Mouse (Mus musculus) kidney, postnatal 0 days (tissue): ENCODE data around the gene Mia2. TPM values are rescaled to one million over a fixed set of nuclear protein-coding genes. Genes with fewer than 3 reads are reported as not detected.
A peak's percentile ranks its signal among the peaks of the same experiment; 100 is the strongest.

Experiments used
- ATAC-seq: fragments of 200-750 bp; cut with Nextera tagmentation; replicated peaks from 2 replicates; pipeline ENCODE4 v1.8.0; 2017; ENCODE audit warnings: low read depth, moderate number of reproducible peaks, moderate TSS enrichment, moderate library complexity; ENCODE audit not compliant: low FRiP score
- DNase-seq: peaks from one replicate; pipeline ENCODE4 v3.0.0-alpha.2; 2016; ENCODE audit warnings: low spot score
- H3K27ac ChIP-seq: fragments of 300-500 bp; sonication (generic); 2 replicates; pipeline ENCODE4 v1.5.1; 2014; ENCODE audit warnings: mild to moderate bottlenecking
- H3K27me3 ChIP-seq: fragments of 300-500 bp; sonication (generic); 2 replicates; pipeline ENCODE4 v1.6.1; 2014; ENCODE audit warnings: low read length, mixed read lengths; ENCODE audit not compliant: insufficient read depth
- H3K36me3 ChIP-seq: fragments of 300-500 bp; sonication (generic); 2 replicates; pipeline ENCODE4 v1.6.1; 2014; ENCODE audit warnings: low read length, mixed read lengths; ENCODE audit not compliant: insufficient read depth
- H3K4me1 ChIP-seq: fragments of 300-500 bp; sonication (generic); replicated peaks from 2 replicates; pipeline ENCODE4 v1.6.1; 2014; ENCODE audit warnings: antibody characterized with exemption, low read length, mixed read lengths; ENCODE audit not compliant: insufficient read depth
- H3K4me2 ChIP-seq: fragments of 300-500 bp; sonication (generic); 2 replicates; pipeline ENCODE4 v1.6.1; 2014; ENCODE audit warnings: mild to moderate bottlenecking, low read length, moderate library complexity, mixed read lengths
- H3K4me3 ChIP-seq: fragments of 300-500 bp; sonication (generic); replicated peaks from 2 replicates; pipeline ENCODE4 v1.5.1; 2014; ENCODE audit warnings: low read depth, low read length
- H3K9ac ChIP-seq: fragments of 300-500 bp; sonication (generic); 2 replicates; pipeline ENCODE4 v1.6.1; 2014; ENCODE audit warnings: low read depth, low read length
- H3K9me3 ChIP-seq: fragments of 300-500 bp; sonication (generic); replicated peaks from 2 replicates; pipeline ENCODE4 v1.6.1; 2016; ENCODE audit warnings: low read length, inconsistent platforms, mixed read lengths
- CTCF ChIP-seq: IDR thresholded peaks from 2 replicates; pipeline ENCODE4 v1.5.1; 2016; ENCODE audit warnings: antibody characterized with exemption, low read depth, mild to moderate bottlenecking, moderate library complexity
- WGBS: fragments of 180-500 bp; shearing (Covaris S2); extraction: QIAGEN DNeasy Blood & Tissue Kit; methylation state at CpG from one replicate; pipeline ENCODE4 v1.1.7; 2014; 5-methylcytosine and 5-hydroxymethylcytosine counted together
- polyA plus RNA-seq: library from polyadenylated mRNA; unstranded; fragments of >200 nt; fragmentation: Nextera tagmentation; extraction: Ambion mirVana; gene quantifications from 2 replicates; pipeline ENCODE4 v1.2.1, GENCODE M21; 2015

The Mia2 gene
- polyA plus RNA-seq, 1 experiment from 2014 or later: 91.6 TPM

- no peaks in the 10 kb centered on the region for H3K4me1 ChIP-seq
- WGBS: 72% methylated on average over 3 of the region's 3 CpGs
- H3K4me2 ChIP-seq: no peak overlapping the region
- no peak for DNase-seq
- TF ChIP-seq CTCF: no peak
- H3K9me3 ChIP-seq: no peaks in the 10 kb centered on the region
- no peak for ATAC-seq
- H3K27me3 ChIP-seq: no peaks in the 10 kb centered on the region
- H3K36me3 ChIP-seq: peaks cover 16% of the 10 kb centered on the region; the same call in 1 of the 2 replicates
- no peak overlapping the region for H3K27ac ChIP-seq
- H3K4me3 ChIP-seq: no peak overlapping the region
- no peak overlapping the region for H3K9ac ChIP-seq
These were observed 111.4 kb downstream of the Mia2 start for GRCm38 (mm10) chr12:59207000-59207390.

- H3K27ac ChIP-seq: no peak overlapping the region
- peaks cover 11% of the 10 kb centered on the region; the same call in 1 of the 2 replicates for H3K36me3 ChIP-seq
- no peak overlapping the region for H3K9ac ChIP-seq
- H3K4me2 ChIP-seq: no peak overlapping the region
- ATAC-seq: no peak
- H3K9me3 ChIP-seq: no peaks in the 10 kb centered on the region
- 93% methylated on average over 1 of the region's 1 CpGs for WGBS
- H3K4me3 ChIP-seq: no peak overlapping the region
- no peaks in the 10 kb centered on the region for H3K27me3 ChIP-seq
- H3K4me1 ChIP-seq: no peaks in the 10 kb centered on the region
- no peak for DNase-seq
- no peak for TF ChIP-seq CTCF
These were observed 112.2 kb downstream of the Mia2 start for GRCm38 (mm10) chr12:59207814-59208213.

GRCm38 (mm10) chr12:59216176-59216575 is 120.6 kb downstream of the Mia2 start:
- H3K27ac ChIP-seq: no peak overlapping the region
- TF ChIP-seq CTCF: no peak
- H3K27me3 ChIP-seq: no peaks in the 10 kb centered on the region
- no peak overlapping the region for H3K4me3 ChIP-seq
- DNase-seq: no peak
- H3K9me3 ChIP-seq: no peaks in the 10 kb centered on the region
- peaks cover 4% of the 10 kb centered on the region; the same call in 1 of the 2 replicates for H3K4me1 ChIP-seq
- ATAC-seq: no peak
- H3K9ac ChIP-seq: no peak overlapping the region
- no peaks in the 10 kb centered on the region for H3K36me3 ChIP-seq
- no peak overlapping the region for H3K4me2 ChIP-seq
- WGBS: 90% methylated on average over 4 of the region's 4 CpGs

GRCm38 (mm10) chr12:59216676-59217266 is 121.2 kb downstream of the Mia2 start:
- 72% methylated on average over 6 of the region's 6 CpGs for WGBS

GRCm38 (mm10) chr12:59217331-59217730 is 121.7 kb downstream of the Mia2 start:
- H3K27ac ChIP-seq: no peak overlapping the region
- no peak for TF ChIP-seq CTCF
- no peaks in the 10 kb centered on the region for H3K9me3 ChIP-seq
- WGBS: 68% methylated on average over 3 of the region's 3 CpGs
- H3K4me3 ChIP-seq: no peak overlapping the region
- peak overlapping the region; percentile 93 for H3K4me2 ChIP-seq
- H3K36me3 ChIP-seq: no peaks in the 10 kb centered on the region
- ATAC-seq (no peak), DNase-seq (no peak)
- no peak overlapping the region for H3K9ac ChIP-seq
- H3K27me3 ChIP-seq: no peaks in the 10 kb centered on the region
- peaks cover 4% of the 10 kb centered on the region; the same call in 1 of the 2 replicates for H3K4me1 ChIP-seq

More at GRCm38 (mm10) chr12:59216676-59217266, 121.2 kb downstream of the Mia2 start:
- Histone ChIP-seq H3K4me1 (peaks cover 4% of the 10 kb centered on the region; the same call in 1 of the 2 replicates), H3K4me2 (no peak overlapping the region), H3K9me3 (no peaks in the 10 kb centered on the region), H3K27ac (no peak overlapping the region), H3K4me3 (no peak overlapping the region), H3K27me3 (no peaks in the 10 kb centered on the region), H3K9ac (no peak overlapping the region), H3K36me3 (no peaks in the 10 kb centered on the region)
- DNase-seq (no peak), ATAC-seq (no peak)
- no peak for TF ChIP-seq CTCF

- peak overlapping the region; percentile 93 for H3K4me2 ChIP-seq
- under 1% methylated on average over 53 of the region's 69 CpGs for WGBS
- ATAC-seq: peak; percentile 21; the same call in 1 of the 2 replicates
- no peaks in the 10 kb centered on the region for H3K36me3 ChIP-seq
- H3K4me3 ChIP-seq: peak overlapping the region; percentile 84
- H3K9me3 ChIP-seq: no peaks in the 10 kb centered on the region
- DNase-seq: peak; percentile 36
- H3K27me3 ChIP-seq: no peaks in the 10 kb centered on the region
- peaks cover 4% of the 10 kb centered on the region; the same call in 1 of the 2 replicates for H3K4me1 ChIP-seq
- H3K27ac ChIP-seq: peak overlapping the region; percentile 96
- TF ChIP-seq CTCF: no peak
- H3K9ac ChIP-seq: peak overlapping the region; percentile 88
These were observed 123.2 kb downstream of the Mia2 start for GRCm38 (mm10) chr12:59218640-59219321.
